Mouse (Mus musculus) CH12.LX (cell line): ENCODE data around the gene Spns3.

ENCODE experiments used
- CTCF ChIP-seq, 2 experiments: IDR thresholded peaks in 1 of 2; conservative IDR thresholded peaks in 1 of 2; 2 replicates each; pipeline ENCODE4 v1.5.1; 2011 to 2012; ENCODE audit warnings: low read depth in 2 of 2, low read length in 2 of 2, improper control_type of control experiment in 1 of 2, inconsistent platforms in 1 of 2, mild to moderate bottlenecking in 1 of 2, moderate library complexity in 1 of 2
- EP300 ChIP-seq: IDR thresholded peaks from 2 replicates; pipeline ENCODE4 v1.6.1; 2011; ENCODE audit warnings: low read length, improper control_type of control experiment
- MAX ChIP-seq: IDR thresholded peaks from 2 replicates; pipeline ENCODE4 v1.6.1; 2011; ENCODE audit warnings: low read length, improper control_type of control experiment
- MYC ChIP-seq: IDR thresholded peaks from 2 replicates; pipeline ENCODE4 v1.6.1; 2011; ENCODE audit warnings: low read depth, mild to moderate bottlenecking, improper control_type of control experiment, low read length
- TBP ChIP-seq: conservative IDR thresholded peaks from 2 replicates; pipeline ENCODE4 v1.6.1; 2011; ENCODE audit warnings: low read depth, low read length, improper control_type of control experiment
- ZKSCAN1 ChIP-seq: IDR thresholded peaks from 2 replicates; pipeline ENCODE4 v1.6.1; 2012; ENCODE audit warnings: low read depth, inconsistent platforms, low read length, improper control_type of control experiment, borderline replicate concordance

GRCm38 (mm10) chr11:72531632-72532031 is 18.7 kb downstream of the Spns3 start:
- TF ChIP-seq CTCF (conservative IDR thresholded peaks at IDR 0.05 in 1 of 2, IDR thresholded peaks at IDR 0.05 in 1 of 2; ENCODE audit: low read depth in 2 of 2, low read length in 2 of 2) (no peak), MYC (no peak), TBP (no peak), MAX (no peak), EP300 (no peak), ZKSCAN1 (no peak)
